Mouse (Mus musculus): Measurements from ENCODE around the gene Spry1.

The Spry1 gene

DNA sequence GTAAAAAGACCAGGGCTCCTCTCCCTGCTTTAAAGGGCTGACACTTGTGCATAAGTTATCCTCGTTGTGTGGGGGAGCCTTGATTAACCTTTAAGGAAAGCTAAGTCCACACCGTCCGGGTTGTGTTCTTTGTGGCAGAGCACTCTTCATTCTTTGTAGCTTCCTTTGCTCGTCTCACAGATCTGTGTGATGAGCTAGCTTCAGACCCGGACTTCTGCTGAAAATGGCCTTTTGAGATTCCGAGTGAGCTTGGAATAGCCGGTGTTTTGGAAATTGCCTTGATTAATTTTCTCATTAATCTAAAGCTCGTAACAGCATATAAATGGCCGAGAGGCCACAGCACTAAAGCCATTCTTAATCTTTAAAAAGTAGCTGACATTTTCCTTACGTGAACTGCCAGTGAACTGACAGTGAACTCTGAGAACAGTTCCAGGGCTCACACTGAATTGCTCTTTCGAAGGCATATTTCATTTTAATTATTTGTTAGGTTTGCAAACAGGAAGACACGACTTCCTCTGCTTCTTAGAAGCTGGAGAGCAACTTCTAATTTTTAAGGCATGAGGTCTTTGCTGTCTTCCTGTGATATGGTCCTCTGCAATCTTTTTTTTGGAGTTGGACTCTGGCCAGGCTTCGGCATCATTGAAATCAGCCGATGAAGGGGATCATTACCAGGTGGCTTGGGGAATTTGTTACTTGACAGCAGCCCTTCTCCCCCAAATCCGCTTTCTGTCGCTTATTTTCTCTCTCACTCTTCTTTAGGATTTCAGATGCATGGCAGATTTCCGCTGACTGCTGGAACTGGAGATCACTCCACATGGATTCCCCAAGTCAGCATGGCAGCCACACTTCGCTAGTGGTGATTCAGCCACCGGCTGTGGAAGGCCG lies 2.3 kb downstream of the Spry1 start:
- no peak for DNase-seq (ENCODE audit: low read depth, low spot score)

DNA sequence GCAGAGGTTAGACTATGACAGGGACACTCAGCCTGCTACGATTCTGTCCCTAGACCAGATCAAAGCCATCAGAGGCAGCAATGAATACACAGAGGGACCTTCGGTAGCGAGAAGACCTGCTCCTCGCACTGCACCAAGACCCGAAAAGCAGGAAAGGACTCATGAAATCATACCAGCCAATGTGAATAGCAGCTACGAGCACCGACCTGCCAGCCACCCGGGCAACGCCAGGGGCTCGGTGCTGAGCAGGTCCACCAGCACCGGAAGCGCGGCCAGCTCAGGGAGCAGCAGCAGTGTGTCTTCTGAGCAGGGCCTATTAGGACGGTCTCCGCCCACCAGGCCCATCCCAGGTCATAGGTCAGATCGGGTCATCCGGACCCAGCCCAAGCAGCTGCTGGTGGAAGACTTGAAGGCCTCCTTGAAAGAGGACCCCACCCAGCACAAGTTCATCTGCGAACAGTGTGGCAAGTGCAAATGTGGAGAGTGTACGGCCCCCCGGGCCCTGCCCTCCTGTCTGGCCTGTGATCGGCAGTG lies 3.0 kb downstream of the Spry1 start:
- no peak for DNase-seq (ENCODE audit: low read depth, low spot score)

DNA sequence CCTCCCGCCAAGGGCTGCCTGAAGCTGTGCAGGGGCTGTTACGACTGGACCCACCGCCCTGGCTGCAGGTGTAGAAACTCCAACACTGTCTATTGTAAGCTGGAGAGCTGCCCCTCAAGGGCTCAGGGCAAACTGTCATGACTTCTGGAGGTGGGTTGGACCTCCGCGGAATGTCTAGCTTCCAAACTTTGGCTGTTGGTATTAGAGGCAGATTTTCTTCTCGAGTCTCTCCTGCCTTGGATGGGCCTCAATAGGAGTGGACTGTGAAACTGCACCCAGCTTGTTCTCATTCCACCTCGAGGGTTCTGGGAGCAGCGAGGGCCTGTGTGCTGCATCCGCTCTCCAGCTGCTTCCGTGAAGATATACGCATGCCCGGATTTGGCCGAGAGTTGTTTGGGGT lies 3.7 kb downstream of the Spry1 start:
- no peak for DNase-seq (ENCODE audit: low read depth, low spot score)

DNA sequence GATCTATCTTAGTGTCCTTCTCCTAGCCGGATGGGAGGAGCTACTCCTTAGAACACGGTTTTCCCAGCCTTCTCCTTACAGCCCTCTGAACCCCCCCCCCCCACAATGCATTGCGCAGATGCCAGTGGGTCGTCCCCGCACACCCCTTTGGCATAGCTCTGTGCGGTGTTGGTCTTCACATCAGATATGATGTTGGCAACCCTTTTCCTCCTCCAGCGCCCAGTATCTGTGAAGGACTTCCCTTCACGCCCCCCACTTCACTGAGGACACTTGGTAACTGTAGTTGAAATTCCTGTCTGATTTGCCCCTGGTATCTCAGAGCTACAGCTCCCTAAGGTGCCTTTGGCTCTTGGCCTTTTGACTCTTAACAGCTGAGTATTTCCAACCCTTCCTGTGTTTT lies 4.2 kb downstream of the Spry1 start:
- DNase-seq (ENCODE audit: low read depth, low spot score): no peak

DNA sequence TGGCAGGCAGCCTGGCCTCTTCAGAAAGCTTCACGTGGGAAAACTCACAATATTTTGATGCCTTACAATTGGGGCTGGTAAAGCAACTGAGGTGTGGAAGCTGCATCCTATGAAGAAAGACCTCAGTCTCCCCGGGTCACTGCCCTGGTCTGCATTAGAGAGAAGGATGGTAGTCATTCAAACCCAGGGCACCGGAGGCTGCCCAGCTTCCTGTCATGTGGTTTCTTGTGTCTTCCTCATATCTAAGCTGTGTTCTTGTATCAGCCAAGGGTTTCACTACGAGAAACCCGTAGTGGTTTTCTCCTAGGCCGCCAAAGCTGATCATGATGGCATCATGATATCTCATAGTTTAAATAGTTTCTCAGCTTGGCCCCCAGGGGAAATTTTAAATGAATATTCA lies 5.3 kb downstream of the Spry1 start:
- no peak for DNase-seq (ENCODE audit: low read depth, low spot score)

DNA sequence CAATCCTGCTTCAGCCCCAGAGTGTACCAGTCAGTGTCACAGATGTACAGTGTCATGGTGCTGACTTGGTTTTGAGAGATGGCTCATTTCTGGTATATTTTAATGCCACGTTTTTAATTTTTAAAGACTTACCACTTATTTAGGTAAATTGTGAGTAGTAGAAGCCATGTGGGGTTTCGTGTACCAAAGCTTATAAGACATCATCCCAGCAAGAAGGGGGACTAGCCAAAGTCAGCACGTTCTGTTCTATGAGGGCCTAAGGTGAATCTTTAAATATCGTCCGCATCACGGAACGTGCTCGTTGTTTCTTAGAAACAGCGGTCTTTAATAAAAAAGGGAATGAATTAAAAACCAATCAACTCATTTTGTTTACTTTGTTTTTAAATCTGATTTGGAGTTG lies 6.5 kb downstream of the Spry1 start:
- no peak for DNase-seq (ENCODE audit: low read depth, low spot score)

DNA sequence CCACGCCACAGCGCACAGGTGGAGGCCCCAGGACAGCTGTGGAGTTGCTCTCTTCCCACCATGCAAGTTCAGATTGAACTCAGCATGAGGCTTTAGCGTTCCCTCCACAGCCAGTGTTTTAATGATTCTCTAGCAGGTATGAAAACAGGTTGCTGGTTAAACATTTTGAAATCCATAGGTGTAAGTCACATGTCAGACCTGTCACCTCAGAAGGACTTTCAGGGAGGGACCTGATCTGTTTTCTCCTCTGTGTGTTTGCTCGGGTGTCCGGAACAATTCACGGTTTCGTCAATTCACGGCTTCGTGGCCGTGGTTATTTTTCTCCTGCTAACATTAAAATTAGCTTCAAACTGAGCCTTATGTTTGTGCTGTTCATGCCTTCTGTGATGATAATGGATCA lies 7.5 kb downstream of the Spry1 start:
- no peak for DNase-seq (ENCODE audit: low read depth, low spot score)

DNA sequence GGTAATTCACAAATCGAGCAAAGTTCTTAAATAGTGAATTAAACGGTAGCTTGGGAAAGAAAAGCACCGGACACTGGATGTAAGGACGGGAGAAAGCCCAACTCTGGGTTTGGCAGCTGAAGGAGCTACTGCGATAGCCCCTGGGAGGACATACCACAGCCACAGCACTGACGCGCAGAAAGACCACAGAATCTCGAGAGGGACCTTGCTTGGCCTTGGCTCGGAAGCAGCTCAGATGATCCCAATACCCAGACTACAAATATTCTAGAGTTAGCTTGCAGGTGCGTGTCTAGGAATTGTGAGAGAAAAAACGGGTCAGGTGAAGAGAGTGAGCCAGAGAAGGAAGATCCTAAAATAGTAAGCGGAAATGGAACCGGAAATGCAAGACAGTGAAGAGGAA lies 8.5 kb downstream of the Spry1 start:
- DNase-seq (ENCODE audit: low read depth, low spot score): no peak

DNA sequence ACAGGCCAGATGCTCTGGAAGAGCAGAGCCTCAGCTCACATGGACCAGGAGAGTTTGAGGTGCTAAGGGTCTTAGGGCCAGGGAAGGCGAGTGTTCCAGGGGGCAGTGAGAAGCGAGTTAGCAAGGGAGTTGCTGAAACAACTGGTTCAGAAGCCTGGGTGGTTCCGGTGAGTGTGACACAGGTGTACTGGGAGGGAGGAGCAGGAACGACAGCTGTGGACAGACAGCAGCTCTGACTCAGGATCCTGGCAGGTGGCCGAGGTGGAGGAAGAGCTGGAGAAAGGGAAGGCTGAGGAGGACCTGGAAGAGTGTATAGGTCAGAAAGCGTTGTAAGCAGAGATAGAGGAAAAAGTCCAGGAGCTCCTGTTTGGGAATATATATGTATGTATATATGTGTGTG lies 9.5 kb downstream of the Spry1 start:
- DNase-seq (ENCODE audit: low read depth, low spot score): no peak

DNA sequence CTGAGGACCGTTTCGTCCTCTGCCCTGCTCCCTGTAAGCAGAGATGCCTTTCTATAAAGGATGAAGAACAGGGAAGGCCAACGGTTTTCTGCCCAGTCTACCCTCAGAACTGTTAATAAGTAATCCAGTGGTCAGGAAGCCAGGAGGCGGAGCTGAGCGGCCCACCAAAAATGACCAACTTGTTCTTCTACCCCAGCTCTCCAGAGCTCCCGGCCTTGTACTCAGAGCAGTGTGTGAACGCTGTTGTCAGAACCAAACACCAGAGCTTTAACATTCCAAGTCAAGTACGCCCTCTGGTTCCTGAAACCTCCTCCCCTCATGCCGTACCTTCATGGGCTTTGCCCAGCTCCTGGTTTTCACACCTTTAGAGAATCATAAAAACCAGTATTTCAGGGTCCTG lies 12.8 kb downstream of the Spry1 start:
- no peak for DNase-seq (ENCODE audit: low read depth, low spot score)

DNA sequence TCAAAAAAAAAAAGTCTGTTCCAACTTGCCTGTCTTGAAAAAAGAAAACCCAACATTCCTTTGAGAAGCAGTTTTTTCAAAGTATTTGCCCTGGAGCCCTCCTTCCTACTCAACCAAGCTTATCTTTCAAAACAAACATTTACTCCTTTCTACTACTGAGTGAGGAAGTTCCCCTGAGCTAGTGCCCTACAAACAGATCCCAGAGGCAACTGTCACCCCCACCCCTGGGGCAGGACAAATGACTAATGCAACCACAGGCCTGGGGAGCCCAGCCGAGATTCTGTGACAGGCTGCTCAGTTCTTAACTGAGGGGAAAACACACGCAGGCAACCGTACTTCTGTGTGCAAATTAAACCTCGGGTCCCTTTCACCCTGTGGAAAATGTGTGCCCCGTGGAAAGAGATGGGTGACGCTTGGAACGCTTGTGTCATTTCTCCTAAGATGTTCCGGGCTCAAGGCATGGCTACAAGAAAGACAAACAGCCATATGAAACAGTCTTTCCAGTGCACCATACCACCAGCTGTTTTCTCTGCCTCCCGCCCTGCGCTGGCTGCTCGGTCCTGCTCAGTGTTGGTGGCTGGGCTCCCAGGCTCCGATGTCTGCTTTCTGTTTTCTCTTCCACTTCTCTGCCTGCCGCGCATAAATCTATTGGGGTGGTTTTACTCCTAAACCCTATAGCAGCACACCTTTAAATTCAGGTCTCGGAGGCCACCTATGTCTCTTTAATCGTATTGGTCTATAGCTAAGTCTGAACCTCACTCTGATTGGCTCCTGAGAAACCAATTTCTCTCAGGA lies 14.4 kb downstream of the Spry1 start:
- DNase-seq (ENCODE audit: low read depth, low spot score): no peak

DNA sequence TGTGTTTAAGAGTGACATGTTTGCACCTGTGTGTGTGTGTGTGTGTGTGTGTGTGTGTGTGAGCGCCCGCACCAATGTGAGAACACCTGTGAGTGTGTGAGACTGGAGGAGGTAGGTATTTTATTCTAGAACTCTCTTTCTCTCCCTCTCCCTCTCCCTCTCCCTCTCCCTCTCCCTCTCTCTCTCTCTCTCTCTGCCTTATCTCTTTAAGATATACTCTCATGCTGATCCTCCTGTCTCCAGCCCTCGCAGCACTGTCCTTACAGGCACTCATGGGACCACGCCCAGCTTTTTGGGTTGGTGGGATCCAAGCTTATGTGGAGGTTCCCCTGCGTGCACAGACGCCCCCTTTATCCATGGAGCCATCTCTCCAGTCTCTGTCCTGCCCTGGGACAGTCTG lies 15.0 kb downstream of the Spry1 start:
- no peak for DNase-seq (ENCODE audit: low read depth, low spot score)

DNA sequence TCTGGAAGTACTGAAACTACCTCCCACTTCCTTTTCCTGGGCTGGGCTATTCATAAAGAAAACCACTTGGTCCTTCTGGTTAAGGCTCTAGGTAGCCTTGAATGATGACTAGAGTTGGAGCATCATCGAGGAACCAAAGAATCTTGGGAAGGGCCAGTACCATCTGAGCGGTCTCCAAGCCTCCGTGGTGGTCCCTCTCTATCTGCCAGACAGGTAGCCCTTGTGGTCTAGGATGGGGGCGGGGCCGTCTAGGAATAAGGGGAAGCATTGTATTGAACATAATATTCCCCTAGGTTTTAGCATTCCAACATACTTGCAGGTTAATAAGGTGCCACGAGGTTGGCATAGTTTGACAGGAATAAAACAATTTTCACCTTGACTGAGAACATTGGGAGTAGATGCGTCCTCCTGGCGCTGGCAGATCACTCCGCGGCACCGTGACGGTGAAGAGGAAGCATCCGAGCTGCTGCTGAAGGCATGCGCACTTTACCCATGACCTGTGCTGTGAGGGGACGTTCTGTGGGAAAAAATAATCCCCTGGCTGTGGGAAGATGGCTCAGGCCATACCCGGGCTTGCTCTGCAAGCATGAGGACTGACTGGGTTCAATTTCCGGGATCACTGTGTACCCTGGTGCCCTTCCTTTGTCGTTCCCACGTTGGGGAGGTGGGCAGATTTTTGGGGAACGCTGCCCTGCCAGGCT lies 16.3 kb downstream of the Spry1 start:
- no peak for DNase-seq (ENCODE audit: low read depth, low spot score)

DNA sequence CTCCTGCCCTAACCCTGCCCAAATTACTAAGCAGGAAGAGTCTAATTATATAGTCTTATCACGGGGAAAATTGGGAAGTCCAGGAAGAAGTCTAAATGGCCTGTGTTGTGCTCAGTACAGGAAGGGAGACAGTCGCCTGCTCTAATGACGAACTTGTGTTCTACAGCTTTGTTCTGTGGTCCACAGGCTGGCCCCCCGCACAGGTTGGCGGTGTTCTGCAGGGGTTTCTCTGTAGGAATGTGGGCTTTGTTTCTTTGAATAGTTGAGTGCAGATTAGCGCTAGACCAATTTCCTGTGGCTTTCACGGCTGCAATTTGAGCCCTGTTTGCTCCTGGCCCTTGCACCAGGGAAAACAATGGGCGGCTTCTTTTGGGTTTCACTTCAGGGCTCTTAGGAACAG lies 17.3 kb downstream of the Spry1 start:
- peak; percentile 72 for DNase-seq (ENCODE audit: low read depth, low spot score)

DNA sequence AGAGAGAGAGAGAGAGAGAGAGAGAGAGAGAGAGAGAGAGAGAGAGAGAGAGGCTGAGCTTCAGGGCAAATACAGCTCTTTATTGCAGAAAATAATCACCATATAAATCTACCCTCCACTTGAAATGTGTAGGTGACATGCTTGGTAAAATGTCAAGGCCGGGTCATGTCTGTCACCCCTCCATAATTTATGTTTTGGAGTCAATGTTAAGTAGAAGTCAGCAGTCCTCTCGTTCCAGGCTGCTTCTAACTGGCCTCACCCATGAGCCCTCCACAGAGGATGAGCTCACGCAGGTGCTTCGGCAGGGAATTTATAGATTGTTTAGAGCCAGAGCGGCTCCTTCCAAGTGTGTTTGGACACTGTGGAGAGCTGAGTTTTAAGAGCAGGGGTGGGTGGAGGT lies 18.4 kb downstream of the Spry1 start:
- peak; percentile 67 for DNase-seq (ENCODE audit: low read depth, low spot score)

DNA sequence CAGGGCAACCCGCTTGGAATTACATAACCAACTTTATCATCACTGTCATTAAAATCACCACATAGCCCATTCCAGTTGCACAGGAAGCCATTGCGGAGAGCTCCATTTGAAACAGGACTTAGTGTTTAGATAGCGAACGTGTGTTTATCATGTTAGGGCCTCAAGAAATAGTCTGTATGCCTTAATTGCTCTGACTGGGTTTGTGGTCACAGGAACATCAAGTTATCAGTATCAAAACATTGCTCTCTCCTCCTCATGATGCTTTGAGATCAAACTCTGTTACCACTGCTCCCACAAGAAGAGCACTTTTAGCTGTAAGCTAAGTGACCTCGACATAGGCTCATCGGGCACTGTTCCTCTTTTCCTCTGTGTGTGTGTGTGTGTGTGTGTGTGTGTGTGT lies 19.9 kb downstream of the Spry1 start:
- no peak for DNase-seq (ENCODE audit: low read depth, low spot score)

DNA sequence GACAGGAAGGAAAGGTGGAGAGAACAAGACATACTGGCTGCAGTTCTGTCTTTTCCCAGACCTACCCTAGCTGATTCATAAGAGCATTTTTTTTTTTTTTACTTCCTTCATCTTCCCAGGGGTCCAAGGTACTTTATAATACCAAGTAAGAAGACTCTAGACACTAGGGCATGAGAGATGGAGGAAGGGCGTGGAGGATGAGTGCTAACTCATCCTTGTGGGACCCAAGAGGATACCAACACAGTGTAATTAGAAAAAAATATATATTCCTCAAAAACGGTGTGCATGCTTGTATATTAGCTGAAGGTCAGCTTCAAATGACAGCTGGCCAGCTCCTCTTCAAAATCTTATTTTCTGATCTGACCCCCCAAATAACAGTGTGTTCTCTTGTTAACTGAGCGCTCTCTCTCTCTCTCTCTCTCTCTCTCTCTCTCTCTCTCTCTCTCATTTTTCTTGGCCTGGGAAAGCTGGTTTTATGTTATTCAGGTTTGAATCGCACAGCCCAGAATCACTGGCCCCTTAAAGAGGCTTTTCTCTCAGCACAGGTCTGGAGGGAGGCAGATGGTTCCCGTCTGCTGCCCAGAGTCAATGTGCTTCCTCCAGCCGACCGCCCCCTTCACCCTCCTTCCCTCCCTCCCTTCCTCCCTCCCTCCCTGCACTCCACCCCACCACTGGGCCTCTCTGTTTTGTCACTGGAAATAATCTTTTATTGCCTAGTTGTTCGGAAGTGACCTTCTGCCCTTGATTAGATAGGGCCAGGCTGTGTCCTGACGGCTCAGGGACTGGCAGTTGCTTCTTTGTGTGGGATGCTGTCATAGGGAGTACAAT lies 26.8 kb downstream of the Spry1 start:
- peak; percentile 53 for DNase-seq (ENCODE audit: low read depth, low spot score)

DNA sequence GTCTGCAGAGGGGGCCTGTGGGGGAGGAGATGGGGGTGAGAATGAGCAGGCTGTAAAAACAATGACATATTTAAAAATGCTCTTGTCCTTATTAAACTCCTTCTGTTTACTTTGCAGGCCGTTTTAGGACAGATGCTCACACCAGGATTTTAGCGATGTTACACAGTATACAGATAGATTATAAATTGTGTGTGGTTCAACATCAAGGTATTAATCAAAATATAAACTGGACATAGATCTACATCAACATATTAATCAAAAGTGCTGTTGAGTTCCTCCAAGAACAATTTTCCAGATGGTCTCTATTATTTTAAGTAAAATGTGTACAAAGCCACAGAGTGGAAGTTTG lies 27.3 kb downstream of the Spry1 start:
- DNase-seq (ENCODE audit: low read depth, low spot score): no peak

DNA sequence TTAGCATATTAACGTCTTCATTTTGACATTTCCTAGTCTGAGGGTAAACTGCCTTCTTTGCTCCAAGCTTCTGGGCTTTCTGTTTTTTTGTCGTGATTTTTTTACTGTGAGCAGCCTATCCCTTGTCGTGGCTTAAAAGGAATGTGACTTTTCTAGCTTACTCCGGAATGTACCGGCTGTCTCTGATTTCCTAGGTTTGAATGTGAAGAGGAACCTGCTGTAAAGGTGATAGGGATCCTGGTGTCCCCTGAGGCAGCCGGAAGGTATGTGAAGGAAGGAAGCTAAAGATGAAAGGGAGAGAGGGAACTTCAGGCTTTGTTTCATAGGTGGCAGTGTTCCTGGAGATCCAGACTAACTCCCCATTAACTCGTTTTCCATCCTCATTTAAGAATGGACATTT lies 28.0 kb downstream of the Spry1 start:
- peak; percentile 25 for DNase-seq (ENCODE audit: low read depth, low spot score)

DNA sequence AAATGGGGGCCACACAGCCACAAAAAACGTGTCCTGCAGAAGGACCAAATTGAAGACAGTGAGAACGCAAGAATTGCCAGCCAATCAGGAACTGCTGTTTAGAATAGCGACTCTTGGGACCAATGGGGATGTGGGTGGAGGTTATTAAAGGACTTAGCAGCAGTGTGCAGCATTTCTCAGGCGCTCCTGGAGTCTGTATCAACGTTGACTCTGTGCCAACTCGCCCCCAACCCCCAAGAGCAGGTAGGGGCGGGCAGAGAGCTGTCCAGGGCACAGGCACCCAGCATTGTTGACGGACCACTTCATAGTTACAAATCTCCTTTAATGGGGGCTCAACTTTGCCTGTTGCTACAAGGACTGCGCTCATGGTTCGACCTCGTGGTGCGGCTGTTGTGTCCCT lies 28.9 kb downstream of the Spry1 start:
- no peak for DNase-seq (ENCODE audit: low read depth, low spot score)

DNA sequence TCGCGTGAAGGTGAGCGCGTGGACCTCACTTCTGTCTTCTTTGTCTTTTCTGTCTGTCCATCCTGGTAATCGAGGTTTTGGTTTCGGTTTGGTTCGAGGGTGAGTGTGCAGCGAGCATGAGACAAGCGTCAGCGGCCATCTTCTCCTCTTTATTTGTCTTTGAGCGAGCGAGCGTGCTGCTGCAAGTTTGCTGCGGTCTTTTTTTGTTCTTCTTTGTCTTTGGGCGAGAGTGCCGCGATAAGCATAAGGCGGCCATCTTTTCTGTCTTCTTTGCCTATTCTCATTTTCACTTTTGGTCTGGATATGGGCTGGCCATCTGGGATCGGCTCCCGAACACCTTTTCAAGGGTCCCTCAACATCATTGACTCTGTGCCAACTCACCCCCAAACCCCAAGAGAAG lies 29.4 kb downstream of the Spry1 start:
- no peak for DNase-seq (ENCODE audit: low read depth, low spot score)

Measured in forelimb bud, embryonic 11.5 days (tissue).